Mouse (Mus musculus) liver, adult 2 months (tissue): ENCODE results near the gene Gm13278. TPM values are rescaled to one million over a fixed set of nuclear protein-coding genes. Genes with fewer than 3 reads are reported as not detected.
"Not testable (repeated sequence)": the region's sequence is repeated elsewhere in the genome, so short reads cannot be mapped to it uniquely, and the experiment has no call there.

Experiments used
- DNase-seq: peaks from one replicate; pipeline ENCODE4 v3.0.0-alpha.2; 2011; ENCODE audit warnings: low read depth, low spot score; ENCODE audit errors: extremely low read depth
- H3K27ac ChIP-seq: fragments of 200-500 bp; replicated peaks from 2 replicates; pipeline ENCODE4 v1.5.1; 2012; ENCODE audit warnings: low read depth, mild to moderate bottlenecking, control low read depth, inconsistent platforms, low read length; ENCODE audit not compliant: insufficient read depth
- H3K27me3 ChIP-seq: fragments of 200-500 bp; 2 replicates; pipeline ENCODE4 v1.6.1; 2012; ENCODE audit warnings: mild to moderate bottlenecking, moderate library complexity, low read length, inconsistent platforms; ENCODE audit not compliant: control insufficient read depth, insufficient read depth
- H3K36me3 ChIP-seq: fragments of 200-500 bp; 2 replicates; pipeline ENCODE4 v1.6.1; 2012; ENCODE audit warnings: low read length, inconsistent platforms; ENCODE audit not compliant: control insufficient read depth, insufficient read depth
- H3K4me1 ChIP-seq: fragments of 200-500 bp; 2 replicates; pipeline ENCODE4 v1.6.1; 2011; ENCODE audit warnings: low read length; ENCODE audit not compliant: control insufficient read depth, insufficient read depth
- H3K4me3 ChIP-seq: fragments of 200-500 bp; 2 replicates; pipeline ENCODE4 v1.5.1; 2011; ENCODE audit warnings: low read depth, mild to moderate bottlenecking, control low read depth, low read length, moderate library complexity; ENCODE audit not compliant: insufficient read depth
- H3K79me2 ChIP-seq: fragments of 200-500 bp; 2 replicates; pipeline ENCODE4 v1.6.1; 2012; ENCODE audit warnings: inconsistent platforms, mild to moderate bottlenecking, low read length, moderate library complexity; ENCODE audit not compliant: control insufficient read depth, insufficient read depth
- H3K9ac ChIP-seq: fragments of 200-500 bp; 2 replicates; pipeline ENCODE4 v1.6.1; 2012; ENCODE audit warnings: low read depth, mild to moderate bottlenecking, control low read depth, inconsistent platforms, low read length
- CTCF ChIP-seq: fragments of 200-500 bp; IDR thresholded peaks from 2 replicates; pipeline ENCODE4 v1.5.1; 2011; ENCODE audit warnings: low read depth, low read length, control low read depth
- POLR2A ChIP-seq: fragments of 200-500 bp; IDR thresholded peaks from 2 replicates; pipeline ENCODE4 v1.6.1; 2011; ENCODE audit warnings: low read length, control low read depth; ENCODE audit not compliant: insufficient read depth; ENCODE audit errors: extremely low read depth
- WGBS: fragments of 180-500 bp; shearing (Covaris S2); methylation state at CpG from one replicate; pipeline ENCODE4 v1.1.7; 2018; 5-methylcytosine and 5-hydroxymethylcytosine counted together
- polyA plus RNA-seq: library from polyadenylated mRNA; depleted of rRNA; stranded (reverse); fragments of >200 nt; gene quantifications from 2 replicates; pipeline ENCODE4 v1.2.3, GENCODE M21; 2012
- total RNA-seq: library from RNA; depleted of rRNA; stranded (reverse); fragments of >200 nt; gene quantifications from 2 replicates; pipeline ENCODE4 v1.2.3, GENCODE M21; 2014

The Gm13278 gene
- total and polyA plus RNA-seq, 2 experiments, result not detected

- peak; percentile 73 for TF ChIP-seq CTCF
- DNase-seq, result peak; percentile 71
- Histone ChIP-seq H3K4me3 (peak overlapping the region; percentile 46), H3K9ac (0 out of 2 replicates have a peak overlapping the region, but pooled peaks have one; percentile 79)
- not testable (repeated sequence) for H3K36me3 ChIP-seq, H3K27me3 ChIP-seq, H3K4me1 ChIP-seq, H3K27ac ChIP-seq, H3K79me2 ChIP-seq
- WGBS, result 0% methylated on average over 21 of the region's 21 CpGs
Measured at GRCm38 (mm10) chr4:88757628-88758031, 33.7 kb upstream of the Gm13278 start.

DNA sequence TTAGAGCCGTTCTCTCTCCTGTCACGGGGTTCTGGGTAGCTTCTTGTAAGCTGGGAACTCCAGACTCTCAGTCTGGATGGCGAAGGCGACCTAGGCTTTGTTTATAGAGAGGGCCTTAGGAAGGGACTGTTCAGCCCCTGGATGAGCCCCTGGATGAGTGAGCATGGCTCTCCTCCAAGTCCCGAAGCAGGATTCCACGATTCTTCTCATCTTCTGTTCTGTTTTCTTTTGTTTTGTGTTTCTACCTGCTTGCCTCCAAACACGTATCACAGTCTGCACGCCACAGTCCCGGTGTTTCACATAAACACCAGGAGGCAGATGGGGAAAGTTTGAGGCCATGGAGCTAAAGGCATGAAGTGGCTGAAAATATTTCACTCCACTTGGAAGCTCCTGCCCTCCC, 32.6 kb upstream of the Gm13278 start:
- WGBS, result 81% methylated on average over 9 of the region's 9 CpGs

DNA sequence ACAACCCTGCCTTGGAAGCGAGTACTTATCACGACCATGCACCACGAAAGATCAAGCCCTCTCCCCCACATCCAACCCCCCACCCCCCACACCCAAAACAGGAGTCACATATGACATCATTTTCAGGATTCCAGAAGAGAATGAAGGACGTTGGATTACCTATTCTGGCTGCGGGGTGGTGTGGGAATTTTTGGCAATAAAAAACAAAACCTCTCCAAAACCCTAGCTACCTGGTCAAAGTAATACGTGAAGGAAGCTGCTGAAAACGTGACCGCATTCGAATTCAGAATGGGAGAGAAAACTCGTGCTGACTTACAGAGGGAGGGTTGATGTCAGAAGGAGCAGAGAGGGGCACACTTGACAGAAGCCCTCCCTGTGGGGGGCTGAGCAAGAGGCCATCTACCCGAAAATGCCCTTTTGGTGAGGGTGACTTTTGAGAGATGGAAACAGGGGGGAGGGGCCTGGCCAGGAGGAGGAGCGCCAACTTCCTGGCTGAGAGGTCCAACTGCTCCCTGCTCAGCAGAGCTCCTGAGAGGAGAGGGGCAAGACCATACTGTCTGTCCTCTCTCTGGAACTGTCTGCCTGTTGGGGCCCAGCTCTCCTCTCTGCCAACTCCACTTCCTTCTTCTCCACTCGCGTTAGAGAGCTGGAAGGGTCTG, 31.6 kb upstream of the Gm13278 start, which contains the start of gene Gm13283:
Gm13283 (plus strand) TSS at position 510 of the 659 bp plus-strand sequence.
- DNase-seq, H3K79me2 ChIP-seq, H3K4me1 ChIP-seq, H3K27me3 ChIP-seq, H3K36me3 ChIP-seq: not testable (repeated sequence)
- 0 out of 2 replicates have a peak within 1 kb of the TSS, but pooled peaks have one; percentile 67 for H3K9ac ChIP-seq
- peak within 1 kb of the TSS; percentile 9; the same call in 1 of the 2 replicates for H3K4me3 ChIP-seq
- H3K27ac ChIP-seq, result peak within 1 kb of the TSS; percentile 43; the same call in 1 of the 2 replicates
- 19% methylated on average over 11 of the region's 14 CpGs for WGBS

More for the DNA sequence above, 32.6 kb upstream of the Gm13278 start:
- not testable (repeated sequence) for H3K36me3 ChIP-seq, H3K4me3 ChIP-seq, H3K27ac ChIP-seq, H3K79me2 ChIP-seq, H3K9ac ChIP-seq, DNase-seq, H3K4me1 ChIP-seq, H3K27me3 ChIP-seq

- H3K79me2 ChIP-seq, H3K4me1 ChIP-seq, H3K36me3 ChIP-seq, H3K27me3 ChIP-seq: not testable (repeated sequence)
- 0 out of 2 replicates have a peak overlapping the region, but pooled peaks have one; percentile 67 for H3K9ac ChIP-seq
- 0% methylated on average over 26 of the region's 28 CpGs for WGBS
- H3K4me3 ChIP-seq, result peak overlapping the region; percentile 9; the same call in 1 of the 2 replicates
- peak; percentile 71 for DNase-seq
- TF ChIP-seq CTCF (peak; percentile 40), POLR2A (peak; percentile 50; the same call in 1 of the 2 replicates)
- peak overlapping the region; percentile 43; the same call in 1 of the 2 replicates for H3K27ac ChIP-seq
Measured at GRCm38 (mm10) chr4:88760431-88760830, 30.9 kb upstream of the Gm13278 start.

DNA sequence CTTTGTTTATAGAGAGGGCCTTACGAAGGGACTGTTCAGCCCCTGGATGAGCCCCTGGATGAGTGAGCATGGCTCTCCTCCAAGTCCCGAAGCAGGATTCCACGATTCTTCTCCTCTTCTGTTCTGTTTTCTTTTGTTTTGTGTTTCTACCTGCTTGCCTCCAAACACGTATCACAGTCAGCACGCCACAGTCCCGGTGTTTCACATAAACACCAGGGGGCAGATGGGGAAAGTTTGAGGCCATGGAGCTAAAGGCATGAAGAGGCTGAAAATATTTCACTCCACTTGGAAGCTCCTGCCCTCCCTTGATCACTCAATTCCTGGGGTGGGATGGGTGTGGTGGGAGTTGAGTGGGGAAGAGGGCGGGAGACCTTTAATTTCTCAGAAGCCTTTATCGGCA, 29.6 kb upstream of the Gm13278 start:
- H3K27ac ChIP-seq, H3K4me1 ChIP-seq, H3K79me2 ChIP-seq, H3K36me3 ChIP-seq, H3K9ac ChIP-seq, H3K4me3 ChIP-seq, H3K27me3 ChIP-seq, DNase-seq: not testable (repeated sequence)
- 66% methylated on average over 6 of the region's 8 CpGs for WGBS

GRCm38 (mm10) chr4:88762341-88762740, 29.0 kb upstream of the Gm13278 start:
- H3K27ac ChIP-seq, H3K79me2 ChIP-seq, H3K36me3 ChIP-seq, H3K27me3 ChIP-seq, DNase-seq, H3K9ac ChIP-seq, H3K4me3 ChIP-seq, H3K4me1 ChIP-seq: not testable (repeated sequence)
- 57% methylated on average over 9 of the region's 9 CpGs for WGBS
